Mouse (Mus musculus): ENCODE measurements around the gene Gse1. TPM values are rescaled to one million over a fixed set of nuclear protein-coding genes. Genes with fewer than 3 reads are reported as not detected.
A peak's percentile ranks its signal among the peaks of the same experiment; 100 is the strongest.

Gse1 gene
- polyA plus RNA-seq, 1 experiment from 2014 or later = 31.3 TPM

DNA sequence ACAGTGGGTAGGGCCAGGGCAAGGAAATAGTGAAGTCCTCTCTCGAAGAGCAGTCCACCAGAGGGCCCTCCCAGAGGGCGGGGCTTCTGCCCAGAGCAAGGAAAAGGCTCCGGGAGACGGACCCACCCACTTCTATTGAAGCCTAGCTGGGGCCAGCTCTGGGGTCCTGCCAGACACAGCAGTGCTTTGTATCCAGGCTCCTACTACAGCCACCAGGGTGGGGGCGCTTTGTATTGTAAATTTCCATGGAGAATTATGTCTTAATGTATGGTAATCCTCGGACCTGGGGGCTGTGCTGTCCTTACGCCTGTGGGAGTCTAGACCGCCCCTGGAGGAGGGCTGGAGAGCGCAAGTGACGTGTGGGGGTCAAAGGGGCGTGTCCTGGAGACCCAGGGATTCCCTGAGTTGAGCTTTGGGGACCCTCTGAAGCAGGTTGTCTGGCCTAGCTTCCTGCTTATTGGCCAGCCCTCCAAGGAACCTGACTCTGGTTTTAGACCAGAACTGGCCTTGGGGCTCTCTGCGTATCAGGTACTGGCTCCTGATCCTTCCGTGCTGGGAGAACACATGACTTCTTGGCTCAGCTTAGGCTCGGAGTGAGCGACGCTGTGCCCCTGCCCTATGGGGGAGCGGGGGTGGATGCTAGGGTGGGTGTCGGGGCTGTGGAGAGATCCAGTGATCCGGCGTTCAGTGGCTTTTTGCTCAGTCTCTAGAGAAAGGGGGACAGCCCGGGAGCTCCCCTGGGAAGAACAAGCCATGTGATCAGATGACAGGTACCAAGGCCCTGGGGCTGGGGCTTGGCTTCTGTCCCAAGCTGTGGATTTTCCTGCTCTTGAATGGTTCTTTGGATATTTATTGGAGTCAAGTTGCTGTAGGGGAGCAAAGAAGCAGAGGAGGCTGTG, 281.1 kb downstream of the Gse1 start:
- peak overlapping the region; percentile 12; the same call in 1 of the 2 replicates for H3K9ac ChIP-seq (replicated peaks)
- no peaks in the 10 kb centered on the region for H3K27me3 ChIP-seq
- H3K4me1 ChIP-seq = peaks cover 99% of the 10 kb centered on the region
- WGBS = 3% methylated on average over 21 of the region's 21 CpGs
- H3K36me3 ChIP-seq = no peaks in the 10 kb centered on the region
- no peak overlapping the region for H3K4me3 ChIP-seq
- peak overlapping the region; percentile 28 for H3K4me2 ChIP-seq (replicated peaks)
- peak overlapping the region; percentile 43 for H3K27ac ChIP-seq (replicated peaks)
- peak; percentile 47 for ATAC-seq (replicated peaks)
- no peaks in the 10 kb centered on the region for H3K9me3 ChIP-seq

- Histone ChIP-seq H3K4me1 (peaks cover 99% of the 10 kb centered on the region), H3K27me3 (no peaks in the 10 kb centered on the region), H3K27ac (replicated peaks) (peak overlapping the region; percentile 43), H3K4me2 (replicated peaks) (peak overlapping the region; percentile 28), H3K9ac (replicated peaks) (no peak overlapping the region), H3K36me3 (no peaks in the 10 kb centered on the region), H3K9me3 (no peaks in the 10 kb centered on the region), H3K4me3 (no peak overlapping the region)
- 5% methylated on average over 6 of the region's 6 CpGs for WGBS
- no peak for ATAC-seq (replicated peaks)
Measured at GRCm38 (mm10) chr8:120510035-120510416, 281.8 kb downstream of the Gse1 start.

GRCm38 (mm10) chr8:120510863-120511457, 282.7 kb downstream of the Gse1 start:
- no peaks in the 10 kb centered on the region for H3K36me3 ChIP-seq
- H3K9ac ChIP-seq (replicated peaks) = peak overlapping the region; percentile 4; the same call in 1 of the 2 replicates
- 0 out of 2 replicates have a peak overlapping the region, but pooled peaks have one; percentile 11 for H3K4me2 ChIP-seq (replicated peaks)
- H3K27ac ChIP-seq (replicated peaks) = peak overlapping the region; percentile 91
- ATAC-seq (replicated peaks) = no peak
- no peaks in the 10 kb centered on the region for H3K27me3 ChIP-seq
- H3K9me3 ChIP-seq = no peaks in the 10 kb centered on the region
- no peak overlapping the region for H3K4me3 ChIP-seq
- WGBS = 37% methylated on average over 5 of the region's 5 CpGs
- H3K4me1 ChIP-seq = peaks cover 99% of the 10 kb centered on the region

DNA sequence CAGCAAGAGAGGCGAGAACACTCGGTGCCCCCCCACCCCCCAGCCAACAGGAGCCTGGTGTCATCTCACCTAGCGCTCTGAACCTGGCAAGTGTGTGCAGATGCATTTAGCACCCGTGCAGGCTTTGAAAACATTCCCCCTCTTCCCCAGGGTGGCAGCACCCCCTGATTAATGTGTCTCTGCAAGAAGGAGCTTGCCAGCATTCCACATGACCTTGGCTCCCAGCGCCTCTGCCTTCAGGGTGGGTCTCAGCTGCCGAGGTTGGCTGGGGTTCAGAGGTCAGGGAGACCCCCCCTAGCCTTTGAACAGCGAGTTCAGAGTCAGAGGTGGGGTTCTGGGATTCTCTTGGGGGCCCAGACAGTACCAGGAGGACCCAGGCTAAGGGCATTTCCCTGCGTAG, 283.5 kb downstream of the Gse1 start:
- Histone ChIP-seq H3K4me3 (no peak overlapping the region), H3K27ac (replicated peaks) (peak overlapping the region; percentile 91), H3K4me2 (replicated peaks) (peak overlapping the region; percentile 11; the same call in 1 of the 2 replicates), H3K9ac (replicated peaks) (no peak overlapping the region), H3K9me3 (no peaks in the 10 kb centered on the region), H3K27me3 (no peaks in the 10 kb centered on the region), H3K4me1 (peaks cover 99% of the 10 kb centered on the region), H3K36me3 (no peaks in the 10 kb centered on the region)
- no peak for ATAC-seq (replicated peaks)
- 26% methylated on average over 8 of the region's 8 CpGs for WGBS

- no peak overlapping the region for H3K4me2 ChIP-seq (replicated peaks)
- H3K4me3 ChIP-seq = no peak overlapping the region
- H3K9me3 ChIP-seq = no peaks in the 10 kb centered on the region
- H3K9ac ChIP-seq (replicated peaks) = no peak overlapping the region
- H3K27ac ChIP-seq (replicated peaks) = peak overlapping the region; percentile 91
- H3K27me3 ChIP-seq = no peaks in the 10 kb centered on the region
- ATAC-seq (replicated peaks) = no peak
- peaks cover 100% of the 10 kb centered on the region for H3K4me1 ChIP-seq
- 20% methylated on average over 11 of the region's 11 CpGs for WGBS
- no peaks in the 10 kb centered on the region for H3K36me3 ChIP-seq
Measured at GRCm38 (mm10) chr8:120512326-120512725, 284.1 kb downstream of the Gse1 start.

DNA sequence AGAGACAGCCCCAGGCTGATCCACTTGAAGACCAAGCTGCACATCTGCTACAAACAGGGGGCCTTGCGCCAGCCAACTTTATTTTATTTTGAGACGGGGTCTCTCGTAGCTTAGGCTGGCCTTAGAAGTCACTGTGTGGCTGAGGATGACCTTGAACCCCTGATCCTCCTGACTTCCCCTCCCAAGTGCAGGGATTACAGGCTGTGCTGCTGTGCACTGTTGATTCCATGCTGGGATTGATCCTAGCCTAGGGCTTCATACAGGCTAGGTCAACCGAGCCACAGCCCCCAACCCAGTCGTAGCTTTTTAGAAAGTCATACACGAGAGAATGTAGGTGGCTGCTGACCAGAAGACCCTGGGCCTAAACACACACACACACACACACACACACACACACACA, 284.9 kb downstream of the Gse1 start:
- WGBS = 33% methylated on average over 6 of the region's 6 CpGs
- H3K9ac ChIP-seq (replicated peaks) = 0 out of 2 replicates have a peak overlapping the region, but pooled peaks have one; percentile 14
- H3K9me3 ChIP-seq = no peaks in the 10 kb centered on the region
- H3K4me1 ChIP-seq = peaks cover 100% of the 10 kb centered on the region
- H3K4me2 ChIP-seq (replicated peaks) = peak overlapping the region; percentile 25
- H3K4me3 ChIP-seq = no peak overlapping the region
- peak overlapping the region; percentile 91 for H3K27ac ChIP-seq (replicated peaks)
- no peaks in the 10 kb centered on the region for H3K27me3 ChIP-seq
- no peak for ATAC-seq (replicated peaks)
- H3K36me3 ChIP-seq = no peaks in the 10 kb centered on the region

- Histone ChIP-seq H3K9me3 (no peaks in the 10 kb centered on the region), H3K9ac (replicated peaks) (peak overlapping the region; percentile 14), H3K4me1 (peaks cover 100% of the 10 kb centered on the region), H3K27me3 (no peaks in the 10 kb centered on the region), H3K27ac (replicated peaks) (peak overlapping the region; percentile 91), H3K4me3 (no peak overlapping the region), H3K36me3 (no peaks in the 10 kb centered on the region), H3K4me2 (replicated peaks) (peak overlapping the region; percentile 25)
- 5% methylated on average over 26 of the region's 26 CpGs for WGBS
- ATAC-seq (replicated peaks) = peak; percentile 73
Measured at GRCm38 (mm10) chr8:120513638-120514461, 285.6 kb downstream of the Gse1 start.

DNA sequence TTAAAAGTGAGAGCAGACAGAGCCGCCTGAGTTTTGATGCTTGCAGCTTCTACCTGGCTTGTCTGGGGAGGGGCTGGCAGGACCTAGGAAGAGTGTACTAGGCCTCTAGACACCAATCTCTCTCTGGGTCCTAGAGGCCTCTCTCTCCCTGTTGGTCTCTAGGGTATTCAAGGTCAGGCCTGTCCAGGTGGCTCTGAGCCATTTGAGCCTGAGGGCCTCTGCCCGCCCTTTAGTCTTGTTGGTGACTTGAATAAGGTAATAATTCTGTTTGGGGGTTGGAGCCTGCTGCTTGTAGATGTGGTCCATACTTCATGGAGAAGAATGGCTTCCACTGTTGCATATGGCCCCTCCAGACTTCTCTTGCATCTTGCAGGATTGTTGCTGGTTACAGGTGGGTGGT, 287.0 kb downstream of the Gse1 start:
- peak overlapping the region; percentile 91 for H3K27ac ChIP-seq (replicated peaks)
- WGBS = 89% methylated on average over 2 of the region's 2 CpGs

GRCm38 (mm10) chr8:120515650-120516049, 287.4 kb downstream of the Gse1 start:
- no peaks in the 10 kb centered on the region for H3K9me3 ChIP-seq
- no peaks in the 10 kb centered on the region for H3K27me3 ChIP-seq
- 77% methylated on average over 6 of the region's 6 CpGs for WGBS
- ATAC-seq (replicated peaks) = no peak
- peak overlapping the region; percentile 91 for H3K27ac ChIP-seq (replicated peaks)
- no peak overlapping the region for H3K4me2 ChIP-seq (replicated peaks)
- H3K36me3 ChIP-seq = no peaks in the 10 kb centered on the region
- H3K4me3 ChIP-seq = no peak overlapping the region
- no peak overlapping the region for H3K9ac ChIP-seq (replicated peaks)
- H3K4me1 ChIP-seq = peaks cover 100% of the 10 kb centered on the region

More for the DNA sequence above, 287.0 kb downstream of the Gse1 start:
- ATAC-seq (replicated peaks) = no peak
- Histone ChIP-seq H3K27me3 (no peaks in the 10 kb centered on the region), H3K9me3 (no peaks in the 10 kb centered on the region), H3K4me3 (no peak overlapping the region), H3K36me3 (no peaks in the 10 kb centered on the region), H3K4me2 (replicated peaks) (no peak overlapping the region), H3K9ac (replicated peaks) (no peak overlapping the region), H3K4me1 (peaks cover 100% of the 10 kb centered on the region)

- Histone ChIP-seq H3K27ac (replicated peaks) (peak overlapping the region; percentile 91), H3K4me2 (replicated peaks) (0 out of 2 replicates have a peak overlapping the region, but pooled peaks have one; percentile 0), H3K9me3 (no peaks in the 10 kb centered on the region)
Measured at GRCm38 (mm10) chr8:120516182-120516755, 288.0 kb downstream of the Gse1 start.

DNA sequence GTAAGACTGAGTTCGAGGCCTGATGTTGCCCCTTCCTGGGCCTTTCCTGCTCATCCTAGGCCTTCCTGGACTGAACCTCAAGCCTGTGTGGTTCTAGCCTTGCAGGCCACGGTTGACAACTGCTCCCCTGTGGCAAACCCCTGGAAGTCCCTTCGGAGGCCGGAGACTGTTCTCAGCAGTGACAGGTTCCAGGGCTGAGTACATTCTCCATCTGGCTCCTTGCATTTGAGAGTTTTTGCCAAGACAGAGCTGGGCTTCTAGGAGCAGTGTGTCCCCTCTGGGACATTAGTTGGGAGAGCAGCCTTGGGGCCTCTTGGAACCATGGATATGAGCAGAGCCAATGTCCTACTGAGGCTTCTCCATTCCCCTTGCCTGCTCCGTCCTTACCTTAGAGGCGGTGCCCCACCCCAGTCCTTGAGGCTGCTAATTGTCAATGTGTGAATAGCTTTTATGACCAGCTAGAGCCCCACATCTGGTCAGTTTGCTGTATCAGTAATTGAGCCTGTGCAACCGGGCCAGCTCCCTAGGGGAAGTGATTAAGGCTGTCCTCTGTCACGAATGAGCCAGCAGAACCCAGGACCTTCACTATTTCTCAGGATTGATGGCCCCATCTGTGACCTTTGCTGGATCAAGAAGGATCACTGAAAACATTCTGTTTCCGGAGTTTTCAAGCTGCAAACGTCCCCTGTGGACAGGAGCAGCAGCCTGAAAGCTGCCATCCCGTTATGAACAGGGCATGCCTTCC, 289.6 kb downstream of the Gse1 start:
- no peaks in the 10 kb centered on the region for H3K27me3 ChIP-seq
- no peak for ATAC-seq (replicated peaks)
- peaks cover 99% of the 10 kb centered on the region for H3K4me1 ChIP-seq
- no peaks in the 10 kb centered on the region for H3K9me3 ChIP-seq
- H3K36me3 ChIP-seq = no peaks in the 10 kb centered on the region
- WGBS = 39% methylated on average over 11 of the region's 11 CpGs
- H3K9ac ChIP-seq (replicated peaks) = 0 out of 2 replicates have a peak overlapping the region, but pooled peaks have one; percentile 3
- peak overlapping the region; percentile 22 for H3K27ac ChIP-seq (replicated peaks)
- H3K4me3 ChIP-seq = no peak overlapping the region
- H3K4me2 ChIP-seq (replicated peaks) = no peak overlapping the region

More at GRCm38 (mm10) chr8:120516182-120516755, 288.0 kb downstream of the Gse1 start:
- H3K4me1 ChIP-seq = peaks cover 100% of the 10 kb centered on the region
- no peak overlapping the region for H3K4me3 ChIP-seq
- 8% methylated on average over 12 of the region's 12 CpGs for WGBS
- H3K36me3 ChIP-seq = no peaks in the 10 kb centered on the region
- ATAC-seq (replicated peaks) = no peak
- H3K27me3 ChIP-seq = no peaks in the 10 kb centered on the region
- no peak overlapping the region for H3K9ac ChIP-seq (replicated peaks)

Measured in forebrain, embryonic 15.5 days (tissue).